Mouse (Mus musculus) right cerebral cortex, adult 18-20 months (tissue): ENCODE results near the gene Gm8947.
"Not testable (repeated sequence)": the region's sequence is repeated elsewhere in the genome, so short reads cannot be mapped to it uniquely, and the experiment has no call there.

Experiments
- DNase-seq: peaks from one replicate; pipeline ENCODE4 v3.0.0; 2022; ENCODE audit warnings: mixed read lengths

Gm8947 gene

GRCm38 (mm10) chr1:151192075-151192474, at the start of gene Gm8947:
Gene Gm8947, plus strand, starts transcription at chr1:151192376.
- DNase-seq: not testable (repeated sequence)

- no peak for DNase-seq
These were observed 47.6 kb upstream of the Gm8947 start for GRCm38 (mm10) chr1:151144471-151145146.

- no peak for DNase-seq
These were observed 44.4 kb upstream of the Gm8947 start for GRCm38 (mm10) chr1:151147801-151148200.

GRCm38 (mm10) chr1:151150211-151150610, 42.0 kb upstream of the Gm8947 start:
- DNase-seq: no peak

GRCm38 (mm10) chr1:151151089-151151488, 41.1 kb upstream of the Gm8947 start:
- no peak for DNase-seq

- no peak for DNase-seq
These were observed 39.0 kb upstream of the Gm8947 start for GRCm38 (mm10) chr1:151153056-151153652.

GRCm38 (mm10) chr1:151154131-151154530, 38.0 kb upstream of the Gm8947 start:
- DNase-seq: not testable (repeated sequence)

- DNase-seq: no peak
These were observed 36.0 kb upstream of the Gm8947 start for GRCm38 (mm10) chr1:151156129-151156528.

- DNase-seq: no peak
These were observed 35.2 kb upstream of the Gm8947 start for GRCm38 (mm10) chr1:151156777-151157632.

GRCm38 (mm10) chr1:151157963-151158856, 34.0 kb upstream of the Gm8947 start:
- DNase-seq: no peak

- no peak for DNase-seq
These were observed 33.2 kb upstream of the Gm8947 start for GRCm38 (mm10) chr1:151158857-151159510.

GRCm38 (mm10) chr1:151166031-151166430, 26.1 kb upstream of the Gm8947 start:
- DNase-seq: no peak

GRCm38 (mm10) chr1:151167297-151168047, 24.7 kb upstream of the Gm8947 start:
- no peak for DNase-seq

GRCm38 (mm10) chr1:151168637-151169036, 23.5 kb upstream of the Gm8947 start:
- DNase-seq: peak; percentile 8

GRCm38 (mm10) chr1:151171572-151172461, 20.4 kb upstream of the Gm8947 start:
- peak; percentile 13 for DNase-seq

GRCm38 (mm10) chr1:151177030-151177936, 14.9 kb upstream of the Gm8947 start:
- DNase-seq: peak; percentile 5

GRCm38 (mm10) chr1:151177937-151178271, 14.3 kb upstream of the Gm8947 start:
- no peak for DNase-seq

- no peak for DNase-seq
These were observed 13.6 kb upstream of the Gm8947 start for GRCm38 (mm10) chr1:151178505-151179083.

- no peak for DNase-seq
These were observed 12.0 kb upstream of the Gm8947 start for GRCm38 (mm10) chr1:151180167-151180566.
